In the genomic region with DNA sequence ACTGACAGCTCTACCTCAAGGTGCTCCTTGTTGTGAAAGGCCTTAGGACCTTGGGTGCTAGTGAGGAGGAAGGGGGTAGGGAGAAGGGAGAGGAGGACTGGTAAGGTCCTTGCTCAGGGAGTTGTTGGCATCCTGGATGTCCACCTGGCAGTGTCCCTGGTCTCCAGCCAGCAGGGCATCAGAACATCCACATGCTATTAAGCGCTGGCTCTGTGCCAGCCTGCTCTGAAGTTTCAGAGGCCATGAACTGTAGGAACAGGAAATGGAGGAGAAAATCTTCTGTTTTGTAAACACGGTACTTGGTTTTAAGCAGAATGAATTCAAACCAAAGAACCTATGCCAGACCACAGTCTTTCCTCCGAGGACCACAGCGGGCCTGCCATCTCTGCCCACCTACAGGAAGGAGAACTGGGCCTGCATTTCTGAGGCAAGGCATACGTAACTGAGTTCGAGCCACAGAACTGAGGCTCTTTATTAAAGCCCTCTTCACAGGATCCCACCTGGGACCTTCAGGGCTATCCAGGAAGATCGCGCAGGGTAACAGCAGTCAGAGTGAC, we compare ENCODE assay signal across 14 mouse cellular contexts.
DNase-seq lines count a peak whose midpoint lies in the region; ATAC-seq and TF ChIP-seq lines count a peak whose summit lies in the region.
"Had no signal": no experiment of that assay in that cellular context is flagged by ENCODE, and none has a peak within 500 bp of the region (broad histone marks: within the 10 kb centered on the region; RNA-seq: fewer than 3 reads in every experiment).

No protein-coding gene starts in this region.

- H3K4me3 ChIP-seq in heart, postnatal 0 days (ENCODE audit: low read depth, low read length) = no peak overlapping the region
- H3K4me3 ChIP-seq in heart, embryonic 12.5 days = no peak overlapping the region
- no peak overlapping the region for H3K4me3 ChIP-seq in stomach, postnatal 0 days (ENCODE audit: low read depth, low read length)
- no peak overlapping the region for H3K4me3 ChIP-seq in midbrain, embryonic 11.5 days (ENCODE audit: low read depth, low read length)
- H3K4me3 ChIP-seq: limb, embryonic 13.5 days; midbrain, embryonic 10.5 days had no signal

- WGBS in heart, postnatal 0 days = 75% methylated on average over 8 of the region's 8 CpGs
- WGBS in heart, embryonic 12.5 days = 70% methylated on average over 8 of the region's 8 CpGs
- WGBS in stomach, postnatal 0 days = 74% methylated on average over 8 of the region's 8 CpGs
- WGBS in midbrain, embryonic 11.5 days = 90% methylated on average over 8 of the region's 8 CpGs

- TF ChIP-seq EP300 in heart, postnatal 0 days (IDR thresholded peaks at IDR 0.05; ENCODE audit: low read depth) = no peak
- no peak for TF ChIP-seq EP300 in stomach, postnatal 0 days (optimal IDR thresholded peaks at IDR 0.05)

- H3K9ac ChIP-seq in heart, postnatal 0 days (replicated peaks; ENCODE audit: low read depth, low read length) = no peak overlapping the region
- H3K9ac ChIP-seq in heart, embryonic 12.5 days = no peak overlapping the region
- no peak overlapping the region for H3K9ac ChIP-seq in stomach, postnatal 0 days (ENCODE audit: low read length)
- H3K9ac ChIP-seq in midbrain, embryonic 11.5 days (ENCODE audit: low read length) = no peak overlapping the region
- H3K9ac ChIP-seq: forebrain, postnatal 0 days; limb, embryonic 13.5 days had no signal

- H3K9me3 ChIP-seq in heart, postnatal 0 days (replicated peaks; ENCODE audit: control insufficient read depth, low read length) = no peaks in the 10 kb centered on the region
- H3K9me3 ChIP-seq in heart, embryonic 12.5 days (replicated peaks) = no peaks in the 10 kb centered on the region
- no peaks in the 10 kb centered on the region for H3K9me3 ChIP-seq in stomach, postnatal 0 days (ENCODE audit: control insufficient read depth, low read length)
- no peaks in the 10 kb centered on the region for H3K9me3 ChIP-seq in midbrain, embryonic 11.5 days (ENCODE audit: control insufficient read depth, low read length)
- H3K9me3 ChIP-seq: limb, embryonic 13.5 days; midbrain, embryonic 10.5 days had no signal

- TF ChIP-seq CTCF in heart, postnatal 0 days (IDR thresholded peaks at IDR 0.05; ENCODE audit: low read depth) = no peak
- no peak for TF ChIP-seq CTCF in stomach, postnatal 0 days (IDR thresholded peaks at IDR 0.05; ENCODE audit: low read depth)

- no peak for ATAC-seq in heart, postnatal 0 days (ENCODE audit: insufficient read depth, low read depth)
- no peak for ATAC-seq in heart, embryonic 12.5 days (ENCODE audit: insufficient number of reproducible peaks, low FRiP score)
- ATAC-seq in stomach, postnatal 0 days (ENCODE audit: low FRiP score, low TSS enrichment) = no peak
- ATAC-seq in midbrain, embryonic 11.5 days (ENCODE audit: low FRiP score) = no peak
- ATAC-seq: activated CD4-positive, CD25-positive, alpha-beta regulatory T cell, adult 4 months; CD4-positive, CD25-positive, alpha-beta regulatory T cell, adult 4 months; forebrain, postnatal 0 days; inflammation-experienced regulatory T-cells, adult 6 months had no signal

- H3K27ac ChIP-seq in heart, postnatal 0 days (ENCODE audit: low read depth) = no peak overlapping the region
- H3K27ac ChIP-seq in heart, embryonic 12.5 days (ENCODE audit: poor library complexity, severe bottlenecking) = no peak overlapping the region; the same call in 1 of the 2 replicates
- no peak overlapping the region for H3K27ac ChIP-seq in stomach, postnatal 0 days (replicated peaks)
- H3K27ac ChIP-seq in midbrain, embryonic 11.5 days (ENCODE audit: low read depth, low read length) = no peak overlapping the region
- H3K27ac ChIP-seq: limb, embryonic 13.5 days; midbrain, embryonic 10.5 days had no signal

- H3K4me1 ChIP-seq in heart, postnatal 0 days (ENCODE audit: control insufficient read depth, insufficient read depth) = no peaks in the 10 kb centered on the region
- H3K4me1 ChIP-seq in heart, embryonic 12.5 days (replicated peaks) = peaks cover 8% of the 10 kb centered on the region; the same call in 1 of the 2 replicates
- no peaks in the 10 kb centered on the region for H3K4me1 ChIP-seq in stomach, postnatal 0 days (replicated peaks; ENCODE audit: control insufficient read depth, insufficient read depth)
- H3K4me1 ChIP-seq in midbrain, embryonic 11.5 days (ENCODE audit: control insufficient read depth, insufficient read depth, low read length) = no peaks in the 10 kb centered on the region

- no peak overlapping the region for H3K4me2 ChIP-seq in heart, postnatal 0 days (ENCODE audit: low read depth, low read length)
- no peak overlapping the region for H3K4me2 ChIP-seq in heart, embryonic 12.5 days
- no peak overlapping the region for H3K4me2 ChIP-seq in stomach, postnatal 0 days (replicated peaks; ENCODE audit: low read depth)
- H3K4me2 ChIP-seq in midbrain, embryonic 11.5 days = no peak overlapping the region
- H3K4me2 ChIP-seq: limb, embryonic 13.5 days had no signal

- DNase-seq in heart, postnatal 0 days (ENCODE audit: low spot score) = peak; percentile 11
- DNase-seq in lung, postnatal 36 days = peak; percentile 25
- no peak for DNase-seq in lung, postnatal 25 days (ENCODE audit: low spot score)
- peak; percentile 13 for DNase-seq in kidney, adult 9 months
- DNase-seq in stomach, postnatal 0 days (ENCODE audit: low spot score) = peak; percentile 25
- no peak for DNase-seq in heart, postnatal 10 days
- no peak for DNase-seq in midbrain, embryonic 11.5 days (ENCODE audit: low spot score, missing footprints)
- DNase-seq: forebrain, postnatal 0 days had no signal

- no peaks in the 10 kb centered on the region for H3K27me3 ChIP-seq in heart, postnatal 0 days (ENCODE audit: control insufficient read depth, insufficient read depth, low read length)
- no peaks in the 10 kb centered on the region for H3K27me3 ChIP-seq in heart, embryonic 12.5 days (replicated peaks)
- H3K27me3 ChIP-seq in stomach, postnatal 0 days (ENCODE audit: control insufficient read depth, insufficient read depth, low read length) = no peaks in the 10 kb centered on the region
- no peaks in the 10 kb centered on the region for H3K27me3 ChIP-seq in midbrain, embryonic 11.5 days (ENCODE audit: control insufficient read depth, insufficient read depth, low read length)
- H3K27me3 ChIP-seq: limb, embryonic 13.5 days had no signal

- intact Hi-C loops in heart, postnatal 10 days (cut with DNase I) = no loop called here

- H3K36me3 ChIP-seq in heart, postnatal 0 days (replicated peaks; ENCODE audit: control insufficient read depth, insufficient read depth, low read length) = no peaks in the 10 kb centered on the region
- no peaks in the 10 kb centered on the region for H3K36me3 ChIP-seq in heart, embryonic 12.5 days
- H3K36me3 ChIP-seq in stomach, postnatal 0 days (ENCODE audit: control insufficient read depth, insufficient read depth, low read length) = no peaks in the 10 kb centered on the region
- H3K36me3 ChIP-seq in midbrain, embryonic 11.5 days (ENCODE audit: control insufficient read depth, insufficient read depth, low read length) = no peaks in the 10 kb centered on the region
- H3K36me3 ChIP-seq: limb, embryonic 13.5 days; midbrain, embryonic 10.5 days had no signal

Comparison
In these comparisons a context has a peak if more than half of its experiments do, and no peak if none do; other contexts are left out.
1. DNase-seq: peak in heart, postnatal 0 days (single experiment), lung, postnatal 36 days (single experiment), kidney, adult 9 months (single experiment) and stomach, postnatal 0 days (single experiment); none in lung, postnatal 25 days (single experiment), heart, postnatal 10 days (0 of 2) and midbrain, embryonic 11.5 days (single experiment).